Mouse (Mus musculus) thymus, postnatal 10 days (tissue): ENCODE data around the gene Usp47.
"Not testable (repeated sequence)": the region's sequence is repeated elsewhere in the genome, so short reads cannot be mapped to it uniquely, and the experiment has no call there.

Experiments used
- DNase-seq, 2 experiments: peaks; one replicate each; pipeline ENCODE4 v3.0.0; 2021; ENCODE audit warnings: low spot score in 2 of 2

Gene Usp47

DNA sequence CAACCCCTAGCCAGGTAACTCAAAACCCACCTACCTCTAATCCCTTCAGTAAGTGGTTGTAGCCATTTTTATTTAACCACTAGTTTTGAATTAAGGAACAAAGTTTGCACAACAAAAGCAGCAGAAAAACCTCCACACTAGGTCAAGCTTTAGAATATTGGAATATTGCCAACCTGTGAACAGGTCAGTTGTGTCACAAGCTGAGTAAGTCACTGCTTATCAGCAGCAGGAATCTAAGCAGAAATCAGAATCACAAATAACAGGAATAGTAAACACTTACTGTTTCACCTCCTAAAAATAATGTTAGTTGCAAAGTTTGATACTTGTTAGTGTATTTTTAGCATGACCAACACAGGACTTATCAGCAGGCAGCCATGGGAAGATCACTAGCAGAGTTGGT, 17.0 kb downstream of the Usp47 start:
- DNase-seq = no peak

DNA sequence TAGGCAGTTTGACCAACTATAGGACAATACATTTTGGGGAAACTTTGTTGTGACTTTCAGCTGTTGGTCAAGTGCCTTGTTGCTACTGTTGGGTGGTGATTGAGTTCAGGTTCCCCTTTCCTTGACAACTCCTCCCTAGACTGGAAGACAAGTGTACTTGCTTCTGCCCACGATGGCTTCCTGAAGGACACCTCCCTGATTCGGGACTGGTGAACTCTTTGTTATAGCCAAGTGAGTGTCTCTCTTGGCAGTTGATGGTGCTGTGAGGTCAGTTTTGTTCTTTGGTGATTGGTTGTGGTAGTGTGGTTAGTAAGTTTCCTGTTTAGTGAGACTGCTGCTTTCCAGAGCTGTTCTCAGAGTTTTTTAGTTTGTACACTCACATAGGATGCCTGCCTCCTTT, 19.5 kb downstream of the Usp47 start:
- DNase-seq = peak in 1 of 2 experiments; percentile 6

DNA sequence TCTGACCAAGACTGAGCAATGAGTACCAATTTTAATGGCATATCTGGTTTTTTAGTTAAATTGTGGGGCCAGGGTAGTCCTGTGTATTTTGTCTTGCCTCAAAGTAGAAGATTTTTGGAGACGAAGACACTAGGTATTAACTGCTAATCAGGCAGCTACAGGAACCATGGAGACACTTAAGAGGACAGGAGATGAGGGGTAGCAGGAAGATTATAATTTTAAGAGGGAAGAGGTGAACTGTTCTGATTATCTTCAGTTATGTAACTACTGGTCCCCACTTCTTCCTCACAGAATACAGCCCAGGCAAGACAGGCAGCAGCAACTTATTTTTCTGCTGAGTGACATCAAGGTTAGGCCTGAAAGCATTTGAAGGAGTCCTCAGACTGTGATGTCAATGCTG, 21.9 kb downstream of the Usp47 start:
- DNase-seq = no peak

- DNase-seq = no peak
Observed at GRCm38 (mm10) chr7:112045794-112046388, 22.6 kb downstream of the Usp47 start.

DNA sequence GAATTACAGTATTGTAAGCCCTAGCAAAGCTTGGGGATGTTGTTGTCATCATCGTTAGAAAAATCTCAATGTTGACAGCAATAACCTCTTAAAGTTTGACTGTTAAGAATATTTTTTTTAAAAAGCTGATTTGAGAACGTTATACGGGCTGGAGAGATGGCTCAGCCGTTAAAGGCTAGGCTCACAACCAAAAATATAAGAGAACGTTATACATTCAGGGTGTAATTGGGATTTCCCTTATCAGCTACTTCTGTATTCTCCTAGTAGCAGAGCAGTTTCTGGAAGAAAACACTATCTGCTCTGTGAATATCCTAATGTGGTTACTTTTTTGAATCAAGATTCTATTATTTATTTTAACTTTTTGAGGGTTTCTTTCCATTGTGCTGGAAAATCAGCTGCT, 25.3 kb downstream of the Usp47 start:
- DNase-seq = no peak

GRCm38 (mm10) chr7:112053667-112054066, 30.4 kb downstream of the Usp47 start:
- DNase-seq = no peak

GRCm38 (mm10) chr7:112055901-112056625, 32.8 kb downstream of the Usp47 start:
- no peak for DNase-seq

DNA sequence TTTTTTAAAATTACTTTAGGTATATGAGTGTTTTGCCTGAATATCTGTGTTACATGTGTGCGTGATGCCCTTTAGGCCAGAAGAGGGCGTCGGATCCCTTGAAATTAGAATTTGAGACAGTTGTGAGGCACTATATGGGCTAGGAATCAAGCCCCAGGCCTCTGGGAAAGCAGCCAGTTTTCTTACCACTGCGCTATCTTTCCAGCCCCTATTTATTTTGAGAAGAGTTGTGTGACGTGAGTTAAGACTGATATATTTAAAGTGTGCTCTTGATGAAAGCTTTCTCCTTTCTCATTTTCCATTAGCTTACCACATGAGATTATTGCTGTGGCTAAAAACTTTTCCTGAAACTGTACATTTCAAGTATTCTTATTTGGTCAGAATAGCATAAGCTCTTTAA, 51.6 kb downstream of the Usp47 start:
- no peak for DNase-seq

- DNase-seq = no peak
Observed at GRCm38 (mm10) chr7:112082636-112083035, 59.3 kb downstream of the Usp47 start.

GRCm38 (mm10) chr7:112084222-112084621, 60.9 kb downstream of the Usp47 start:
- no peak for DNase-seq

- DNase-seq = peak; percentile 59 to 89
Observed at GRCm38 (mm10) chr7:112085062-112085461, 61.8 kb downstream of the Usp47 start.

DNA sequence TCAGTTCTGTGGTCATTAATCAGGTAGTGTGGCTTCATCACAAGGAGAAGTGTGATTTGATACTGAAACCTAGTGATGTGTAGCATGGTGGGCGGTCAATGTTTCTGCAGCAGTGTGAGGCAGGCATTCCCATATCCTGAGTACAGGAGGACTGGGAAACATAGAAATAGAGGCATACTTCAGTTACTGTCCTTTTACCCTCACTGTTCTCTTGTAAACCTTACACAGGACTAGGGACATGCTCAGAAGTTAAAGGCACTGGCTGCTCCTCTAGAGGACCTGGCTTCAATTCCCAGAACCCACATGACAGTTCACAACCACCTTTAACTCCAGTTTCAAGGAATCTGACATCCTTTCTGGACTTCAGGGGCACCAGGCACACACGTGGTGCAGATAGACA, 62.9 kb downstream of the Usp47 start:
- no peak for DNase-seq

GRCm38 (mm10) chr7:112094923-112095322, 71.6 kb downstream of the Usp47 start:
- DNase-seq = not testable (repeated sequence)

DNA sequence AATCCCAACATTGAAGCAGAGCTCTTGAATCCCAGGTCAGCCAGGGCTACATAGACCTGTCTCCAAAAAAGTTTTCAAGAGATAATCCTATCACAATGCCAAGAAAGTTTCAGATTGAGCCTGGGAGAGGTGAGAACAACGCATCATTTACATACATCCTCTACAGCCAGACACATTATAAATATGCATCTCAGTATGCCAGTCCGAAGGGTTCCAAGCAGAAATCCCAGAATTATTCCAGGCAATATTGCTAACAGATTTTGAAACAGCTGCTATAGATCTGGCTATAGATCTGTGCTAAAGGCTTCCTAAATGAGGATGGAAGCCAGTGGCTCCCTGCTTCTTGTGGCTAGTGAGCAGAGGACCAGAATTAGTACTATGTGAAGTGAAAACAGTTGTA, 77.6 kb downstream of the Usp47 start:
- no peak for DNase-seq

DNA sequence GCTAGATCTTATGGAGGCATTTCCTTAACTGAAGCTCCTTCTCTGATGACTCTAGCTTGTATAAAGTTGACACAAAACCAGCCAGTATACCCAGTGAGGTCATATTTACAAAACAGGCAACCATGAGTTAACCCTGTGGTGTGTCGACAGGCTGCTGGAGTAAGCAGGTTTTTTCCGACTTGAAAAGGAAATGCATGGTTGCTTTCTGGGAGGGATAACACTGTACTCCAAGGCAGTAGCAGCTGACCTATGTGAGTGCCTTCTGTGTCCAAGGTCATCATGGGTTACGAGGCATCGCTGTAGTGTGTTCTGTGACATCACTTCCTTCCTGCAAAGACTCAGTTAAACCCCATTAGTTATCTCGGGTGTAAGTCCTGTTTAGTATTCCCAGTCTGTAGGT, 79.6 kb downstream of the Usp47 start:
- no peak for DNase-seq

DNA sequence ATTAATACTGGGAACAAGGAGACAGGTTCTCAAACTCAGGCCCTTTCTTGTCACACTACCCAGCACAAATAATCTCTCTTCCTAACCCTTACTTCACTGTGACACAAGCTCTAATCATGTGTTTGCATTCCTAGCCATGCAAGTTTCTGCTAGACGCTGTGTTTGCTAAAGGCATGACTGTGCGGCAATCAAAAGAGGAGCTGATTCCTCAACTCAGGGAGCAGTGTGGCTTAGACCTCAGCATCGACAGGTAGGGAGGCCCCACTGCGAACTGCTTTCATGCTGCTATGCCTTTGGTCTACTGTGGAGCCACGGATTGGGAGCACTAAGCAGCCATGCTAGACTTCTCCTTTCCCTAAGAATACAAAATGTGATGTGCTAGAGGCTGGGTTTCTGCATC, 80.5 kb downstream of the Usp47 start:
- no peak for DNase-seq

GRCm38 (mm10) chr7:112108757-112109156, 85.5 kb downstream of the Usp47 start:
- no peak for DNase-seq

GRCm38 (mm10) chr7:112110638-112111372, 87.5 kb downstream of the Usp47 start:
- DNase-seq = no peak

- no peak for DNase-seq
Observed at GRCm38 (mm10) chr7:112117501-112117900, 94.2 kb downstream of the Usp47 start.

GRCm38 (mm10) chr7:112118086-112118485, 94.8 kb downstream of the Usp47 start:
- no peak for DNase-seq

GRCm38 (mm10) chr7:112119248-112119647, 95.9 kb downstream of the Usp47 start:
- DNase-seq = no peak

- DNase-seq = no peak
Observed at GRCm38 (mm10) chr7:112120861-112121810, 97.8 kb downstream of the Usp47 start.
